Mouse (Mus musculus): ENCODE results near the gene Olfr920. TPM values are rescaled to one million over a fixed set of nuclear protein-coding genes. Genes with fewer than 3 reads are reported as not detected.

Olfr920 gene
- polyA plus RNA-seq, 1 experiment from 2014 or later: not detected

Other genes starting within 250 kb of the Olfr920 start
- gene Olfr911-ps1, start 230.7 kb upstream of the Olfr920 start, polyA plus RNA-seq (2015; fragmentation: Nextera tagmentation; extraction: Ambion mirVana): not detected in 2 replicates
- gene Olfr910, start 214.4 kb upstream of the Olfr920 start, polyA plus RNA-seq (2015; fragmentation: Nextera tagmentation; extraction: Ambion mirVana): not detected in 2 replicates
- not detected in 2 replicates for gene Olfr912, start 172.1 kb upstream of the Olfr920 start, polyA plus RNA-seq (2015; fragmentation: Nextera tagmentation; extraction: Ambion mirVana)
- gene Olfr913, start 159.5 kb upstream of the Olfr920 start, polyA plus RNA-seq (2015; fragmentation: Nextera tagmentation; extraction: Ambion mirVana): not detected in 2 replicates
- not detected in 2 replicates for gene Olfr914, start 147.2 kb upstream of the Olfr920 start, polyA plus RNA-seq (2015; fragmentation: Nextera tagmentation; extraction: Ambion mirVana)
- not detected in 2 replicates for gene Olfr916, start 92.4 kb upstream of the Olfr920 start, polyA plus RNA-seq (2015; fragmentation: Nextera tagmentation; extraction: Ambion mirVana)
- not detected in 2 replicates for gene Olfr917, start 86.5 kb upstream of the Olfr920 start, polyA plus RNA-seq (2015; fragmentation: Nextera tagmentation; extraction: Ambion mirVana)
- not detected in 2 replicates for gene Olfr918, start 77.7 kb upstream of the Olfr920 start, polyA plus RNA-seq (2015; fragmentation: Nextera tagmentation; extraction: Ambion mirVana)
- not detected in 2 replicates for gene Olfr919, start 48.6 kb upstream of the Olfr920 start, polyA plus RNA-seq (2015; fragmentation: Nextera tagmentation; extraction: Ambion mirVana)
- gene Vwa5a, start 34.0 kb upstream of the Olfr920 start, polyA plus RNA-seq (2015; fragmentation: Nextera tagmentation; extraction: Ambion mirVana): 21.0 and 22.9 TPM in 2 replicates
- gene Olfr921, start 20.8 kb downstream of the Olfr920 start, polyA plus RNA-seq (2015; fragmentation: Nextera tagmentation; extraction: Ambion mirVana): not detected in 2 replicates
- gene Olfr922, start 62.3 kb downstream of the Olfr920 start, polyA plus RNA-seq (2015; fragmentation: Nextera tagmentation; extraction: Ambion mirVana): not detected in 2 replicates
- not detected in 2 replicates for gene Olfr923, start 74.2 kb downstream of the Olfr920 start, polyA plus RNA-seq (2015; fragmentation: Nextera tagmentation; extraction: Ambion mirVana)
- not detected in 2 replicates for gene Olfr924, start 92.2 kb downstream of the Olfr920 start, polyA plus RNA-seq (2015; fragmentation: Nextera tagmentation; extraction: Ambion mirVana)
- not detected in 2 replicates for gene Olfr26, start 102.8 kb downstream of the Olfr920 start, polyA plus RNA-seq (2015; fragmentation: Nextera tagmentation; extraction: Ambion mirVana)
- not detected in 2 replicates for gene Olfr926, start 124.8 kb downstream of the Olfr920 start, polyA plus RNA-seq (2015; fragmentation: Nextera tagmentation; extraction: Ambion mirVana)
- gene Olfr930, start 177.5 kb downstream of the Olfr920 start, polyA plus RNA-seq (2015; fragmentation: Nextera tagmentation; extraction: Ambion mirVana): not detected in 2 replicates
- gene Olfr933, start 220.0 kb downstream of the Olfr920 start, polyA plus RNA-seq (2015; fragmentation: Nextera tagmentation; extraction: Ambion mirVana): not detected in 2 replicates
- gene Olfr934, start 236.0 kb downstream of the Olfr920 start, polyA plus RNA-seq (2015; fragmentation: Nextera tagmentation; extraction: Ambion mirVana): not detected in 2 replicates
- not detected in 2 replicates for gene Olfr935, start 247.4 kb downstream of the Olfr920 start, polyA plus RNA-seq (2015; fragmentation: Nextera tagmentation; extraction: Ambion mirVana)